Mouse (Mus musculus): ENCODE measurements around the gene Npm1. TPM values are rescaled to one million over a fixed set of nuclear protein-coding genes. Genes with fewer than 3 reads are reported as not detected.

The Npm1 gene
- polyA plus RNA-seq, 3 experiments from 2014 or later: 1,279 to 1,457 (median 1,455) TPM

Other genes starting within 250 kb of the Npm1 start
- gene Fgf18, start 15.8 kb downstream of the Npm1 start, polyA plus RNA-seq (2017; shearing (Covaris generic)): not detected
- gene Tlx3, start 40.4 kb upstream of the Npm1 start, polyA plus RNA-seq (2017; shearing (Covaris generic)): not detected
- not detected for gene Gm12117, start 113.5 kb upstream of the Npm1 start, polyA plus RNA-seq (2017; shearing (Covaris generic))

All from inflammation-experienced regulatory T-cells, adult 6 months (primary cell).